Mouse (Mus musculus) retina, postnatal 7 days (tissue): ENCODE data around the gene Fxyd6.

Experiments used
- DNase-seq: peaks from one replicate; pipeline ENCODE4 v3.0.0-alpha.2; 2012; ENCODE audit warnings: low read depth, low spot score

Fxyd6 gene

DNA sequence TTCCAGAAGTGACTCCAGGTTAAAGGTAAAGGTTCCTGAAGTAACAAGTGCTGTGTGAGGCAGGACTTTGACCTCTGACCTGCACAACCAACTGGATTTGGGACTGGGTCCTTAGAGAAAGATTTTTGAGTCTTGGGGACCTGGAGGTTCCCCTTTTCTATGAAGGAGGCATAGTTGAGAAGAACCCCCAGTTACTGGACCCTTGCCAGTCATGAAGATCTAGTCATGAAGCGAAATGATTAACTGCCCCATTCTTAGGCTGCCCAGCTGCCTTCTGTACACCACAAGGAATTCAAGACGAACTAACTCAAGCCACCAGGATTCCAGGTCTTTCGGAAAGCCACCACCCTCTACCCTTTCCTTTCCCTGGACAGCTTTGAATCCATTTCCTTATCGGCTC is 6.4 kb downstream of the Fxyd6 start:
- no peak for DNase-seq

- no peak for DNase-seq
These were observed 6.9 kb downstream of the Fxyd6 start for GRCm38 (mm10) chr9:45376883-45377282.

- DNase-seq, result no peak
These were observed 10.6 kb downstream of the Fxyd6 start for GRCm38 (mm10) chr9:45380411-45381251.

GRCm38 (mm10) chr9:45382336-45382735 is 12.4 kb downstream of the Fxyd6 start:
- DNase-seq, result no peak

DNA sequence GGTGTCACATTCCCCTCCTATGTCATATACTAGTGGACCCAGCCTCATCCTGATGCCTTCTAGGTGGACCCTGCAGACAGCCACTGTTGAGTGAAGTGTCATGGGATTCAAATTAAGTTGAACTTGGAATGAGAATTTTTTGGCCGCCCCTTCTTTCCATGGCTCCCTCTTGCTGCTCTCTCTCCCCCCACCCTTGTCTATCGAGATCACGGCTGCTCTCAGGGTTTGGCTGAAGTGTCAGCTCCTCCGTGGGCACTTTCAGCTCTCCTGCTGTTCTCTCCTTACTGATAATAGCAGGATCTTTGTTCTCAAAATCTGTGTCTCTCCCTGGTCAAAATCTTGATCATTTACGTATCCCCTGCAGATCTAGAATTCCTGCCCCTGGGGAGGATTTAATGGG is 12.8 kb downstream of the Fxyd6 start:
- DNase-seq, result no peak

- no peak for DNase-seq
These were observed 13.9 kb downstream of the Fxyd6 start for GRCm38 (mm10) chr9:45383883-45384282.

DNA sequence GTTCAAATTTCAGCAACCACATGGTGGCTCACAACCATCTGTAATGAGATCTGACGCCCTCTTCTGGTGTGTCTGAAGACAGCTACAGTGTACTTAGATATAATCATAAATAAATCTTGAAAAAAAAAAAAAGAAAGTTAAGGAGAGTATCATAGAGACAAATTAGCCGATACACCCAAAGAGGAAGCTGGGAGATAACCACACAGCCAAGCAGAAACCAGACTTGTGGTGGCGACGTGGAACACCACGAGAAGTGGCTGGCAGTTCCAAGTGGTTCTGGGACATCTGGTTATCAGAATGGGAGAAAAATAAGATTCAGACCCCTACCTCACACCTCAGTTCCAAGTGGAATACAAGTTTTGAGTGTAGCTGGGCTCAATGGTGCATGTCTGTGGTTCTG is 16.7 kb downstream of the Fxyd6 start:
- no peak for DNase-seq

DNA sequence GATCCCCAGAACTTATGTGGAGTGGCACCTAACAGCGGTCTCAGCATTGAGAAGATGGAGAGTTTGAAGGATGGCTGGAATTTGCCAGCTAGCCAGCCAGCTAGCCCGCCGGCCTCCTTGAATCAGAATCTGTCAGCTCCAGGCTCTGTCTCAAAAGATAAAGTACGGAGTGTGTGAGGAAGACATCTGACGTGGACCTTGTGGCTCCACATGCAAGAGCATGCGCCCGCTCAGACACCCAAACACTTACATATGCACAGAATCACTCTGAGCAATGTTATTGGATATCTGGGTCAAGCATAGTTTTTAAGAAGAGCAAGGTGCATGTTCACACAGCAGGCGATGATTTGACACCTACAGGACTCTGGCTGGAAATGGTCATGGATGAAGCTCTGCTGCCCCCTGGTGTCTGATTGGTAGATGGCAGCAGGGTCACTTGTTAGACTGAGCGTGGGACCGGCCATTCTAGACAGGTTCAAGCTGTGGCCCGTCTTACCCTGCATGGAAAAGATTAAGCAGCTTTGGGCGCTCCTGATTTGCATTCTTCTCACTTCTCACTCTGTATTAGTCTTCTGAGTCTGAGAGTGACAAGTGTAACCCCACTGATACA is 18.5 kb downstream of the Fxyd6 start:
- DNase-seq, result peak; percentile 81

- no peak for DNase-seq
These were observed 19.6 kb downstream of the Fxyd6 start for GRCm38 (mm10) chr9:45389596-45389995.

- no peak for DNase-seq
These were observed 21.3 kb downstream of the Fxyd6 start for GRCm38 (mm10) chr9:45391299-45391698.

DNA sequence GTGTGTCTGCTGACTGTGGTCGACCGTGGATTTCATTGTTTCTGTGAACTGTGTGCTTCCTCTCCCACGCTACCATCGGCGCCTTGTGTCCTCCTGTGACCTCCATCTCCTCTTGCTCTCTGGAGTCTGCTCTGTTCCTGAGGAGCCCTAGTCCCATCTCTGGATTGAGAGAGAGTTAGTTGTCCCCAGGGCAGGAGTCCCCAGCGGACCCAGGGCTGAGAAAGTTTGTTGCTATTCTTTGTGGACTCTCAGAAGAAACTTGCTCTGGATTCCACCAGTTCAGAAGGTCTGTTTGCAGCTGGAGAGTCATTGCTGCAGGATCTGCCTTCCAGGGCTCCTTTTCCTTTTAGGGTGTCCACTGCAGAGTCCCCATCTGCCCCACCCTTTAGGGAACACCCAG is 25.2 kb downstream of the Fxyd6 start:
- no peak for DNase-seq

DNA sequence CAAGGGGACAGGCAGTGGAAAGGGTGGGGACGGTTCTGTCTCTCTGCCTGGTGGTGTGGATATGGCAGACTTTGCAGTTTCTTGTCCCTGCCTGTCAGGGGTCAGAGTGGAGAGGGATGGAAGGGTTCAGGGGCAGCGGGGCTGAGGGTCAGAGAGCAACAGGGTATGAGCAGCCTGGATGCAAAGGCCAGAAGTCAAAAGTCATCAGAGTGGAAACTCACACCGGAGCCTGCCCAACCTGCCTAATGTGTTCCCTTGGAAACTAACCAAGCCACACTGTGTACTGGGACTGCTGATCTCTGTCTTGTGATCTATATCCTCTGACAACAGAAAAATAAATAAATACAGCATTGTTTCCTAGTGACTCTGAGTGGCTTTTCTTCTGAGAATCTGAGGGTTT is 25.8 kb downstream of the Fxyd6 start:
- no peak for DNase-seq

DNA sequence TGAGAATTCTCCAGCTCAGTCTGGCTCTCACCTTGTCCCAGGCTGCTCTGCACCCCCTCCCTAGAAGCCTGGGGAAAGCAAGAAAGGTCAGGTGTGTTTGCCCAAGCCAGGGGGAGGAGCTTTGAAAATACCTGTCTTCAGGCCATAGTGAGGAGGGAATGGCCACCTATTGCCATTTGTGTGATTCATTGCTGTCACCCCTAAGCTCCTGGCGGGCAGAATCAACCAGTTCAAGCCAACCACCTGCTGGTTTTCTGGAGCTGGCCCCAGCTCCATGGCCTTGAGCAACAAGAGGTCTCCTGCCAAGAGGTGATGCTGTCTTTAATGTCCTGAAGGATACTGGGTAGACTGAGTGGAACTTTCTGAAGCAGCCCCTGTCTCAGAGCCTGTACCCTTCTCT is 28.4 kb downstream of the Fxyd6 start:
- no peak for DNase-seq

- no peak for DNase-seq
These were observed 29.4 kb downstream of the Fxyd6 start, which contains the start of gene Fxyd2 for GRCm38 (mm10) chr9:45399434-45399833. Fxyd2 (plus strand) TSS chr9:45399669.

- DNase-seq, result no peak
These were observed 31.9 kb downstream of the Fxyd6 start for GRCm38 (mm10) chr9:45401851-45402250.

DNA sequence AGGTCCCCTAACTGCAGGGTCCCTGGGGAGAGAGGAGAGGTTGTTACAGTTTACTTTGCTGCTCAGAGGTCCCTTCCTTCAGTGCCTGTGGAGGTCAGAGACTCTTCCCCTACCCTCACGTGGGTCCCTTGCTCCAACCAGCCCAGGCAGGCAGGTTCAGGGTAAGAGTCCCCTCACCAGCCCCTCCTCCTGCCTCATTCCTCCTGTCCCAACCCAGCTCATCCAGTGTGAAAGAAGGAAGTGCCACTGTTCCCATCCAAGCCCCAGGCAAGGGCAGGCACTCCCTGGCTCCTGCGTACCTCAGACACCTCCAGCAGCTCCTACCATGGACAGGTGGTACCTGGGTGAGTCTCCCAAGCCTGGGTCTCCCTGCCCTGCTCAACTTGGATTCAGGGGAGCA is 33.0 kb downstream of the Fxyd6 start:
- DNase-seq, result no peak

DNA sequence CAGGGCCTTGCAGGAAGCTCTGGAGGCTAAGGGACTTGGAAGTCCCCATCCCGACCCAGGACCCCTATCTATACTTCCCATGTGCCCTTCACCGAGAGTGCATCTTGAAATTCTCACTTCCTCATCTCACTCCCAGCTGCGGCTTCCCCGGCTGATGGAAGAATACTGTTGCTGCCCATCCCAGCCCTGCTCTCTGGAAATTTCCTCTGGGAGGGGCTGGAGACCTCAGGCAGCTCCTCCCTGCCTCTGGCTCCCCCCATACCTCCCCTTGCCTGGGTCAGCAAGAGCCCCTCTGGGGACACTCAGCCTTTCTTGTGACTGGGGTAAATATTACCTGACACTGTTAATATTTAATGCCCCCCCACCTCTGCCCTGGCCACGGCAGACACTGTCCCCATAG is 35.7 kb downstream of the Fxyd6 start:
- no peak for DNase-seq

- no peak for DNase-seq
These were observed 36.8 kb downstream of the Fxyd6 start for GRCm38 (mm10) chr9:45406808-45407207.

GRCm38 (mm10) chr9:45407706-45408675 is 38.0 kb downstream of the Fxyd6 start:
- peak; percentile 65 for DNase-seq

- no peak for DNase-seq
These were observed 40.2 kb downstream of the Fxyd6 start for GRCm38 (mm10) chr9:45410193-45410592.

DNA sequence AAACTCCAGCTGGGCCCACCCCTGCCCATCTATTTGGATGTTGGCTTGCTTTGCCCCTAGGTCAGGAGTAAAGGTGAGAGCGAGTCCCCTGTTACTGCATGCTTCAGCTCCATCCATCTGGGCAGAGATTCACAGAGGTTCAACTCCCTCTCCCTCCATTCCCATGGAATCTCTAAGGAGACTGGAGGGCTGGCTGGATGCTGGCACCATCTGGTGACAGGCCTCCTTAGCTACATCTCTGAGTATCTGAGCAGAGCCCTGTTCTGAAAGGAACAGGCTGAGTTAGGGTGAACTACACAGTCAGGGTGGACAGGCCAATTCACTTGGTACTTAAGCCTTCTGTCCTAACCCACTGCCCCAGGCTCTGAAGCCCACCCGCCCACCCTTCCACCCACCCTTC is 40.6 kb downstream of the Fxyd6 start:
- DNase-seq, result no peak

DNA sequence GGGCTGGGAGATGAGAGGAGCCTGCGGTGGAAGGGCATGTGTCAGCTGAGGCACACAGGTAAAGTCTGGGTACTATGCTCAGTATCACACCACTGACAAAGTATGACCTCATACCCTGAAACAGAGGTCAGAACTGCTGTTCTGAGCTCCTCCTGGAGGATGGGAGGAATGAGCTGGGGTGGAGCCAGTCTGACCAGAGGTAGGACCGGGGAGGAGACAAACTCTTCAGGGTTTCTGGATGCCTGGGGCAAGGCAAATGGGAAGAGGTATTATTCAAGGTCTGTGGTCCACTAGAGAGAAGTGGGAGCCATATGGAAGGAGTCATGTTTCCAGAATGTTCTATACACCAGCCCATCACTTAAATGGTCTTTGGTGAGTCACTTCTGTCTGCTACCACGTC is 41.1 kb downstream of the Fxyd6 start:
- no peak for DNase-seq
